Mouse (Mus musculus) small intestine, adult 2 months (tissue): ENCODE data around the gene Vmn1r72. TPM values are rescaled to one million over a fixed set of nuclear protein-coding genes. Genes with fewer than 3 reads are reported as not detected.
"Not testable (repeated sequence)": the region's sequence is repeated elsewhere in the genome, so short reads cannot be mapped to it uniquely, and the experiment has no call there.

Source experiments
- H3K27ac ChIP-seq: fragments of 200-500 bp; 2 replicates; pipeline ENCODE4 v1.5.1; 2012; ENCODE audit warnings: low read depth, low read length, control low read depth, inconsistent platforms; ENCODE audit not compliant: insufficient read depth
- H3K27me3 ChIP-seq: fragments of 200-500 bp; 2 replicates; pipeline ENCODE4 v1.6.1; 2012; ENCODE audit warnings: mild to moderate bottlenecking, moderate library complexity, low read length, inconsistent platforms; ENCODE audit not compliant: control insufficient read depth, insufficient read depth
- H3K36me3 ChIP-seq: fragments of 200-500 bp; 2 replicates; pipeline ENCODE4 v1.6.1; 2012; ENCODE audit warnings: mild to moderate bottlenecking, low read length, control low read depth, inconsistent platforms; ENCODE audit not compliant: control insufficient read depth, insufficient read depth
- H3K4me1 ChIP-seq: fragments of 200-500 bp; 2 replicates; pipeline ENCODE4 v1.6.1; 2012; ENCODE audit warnings: low read length, inconsistent platforms, mixed read lengths; ENCODE audit not compliant: control insufficient read depth, insufficient read depth, insufficient read length
- H3K4me3 ChIP-seq: fragments of 200-500 bp; 2 replicates; pipeline ENCODE4 v1.5.1; 2012; ENCODE audit warnings: low read depth, mild to moderate bottlenecking, control low read depth, inconsistent platforms, low read length, moderate library complexity
- WGBS: fragments of 180-500 bp; shearing (Covaris S2); methylation state at CpG from one replicate; pipeline ENCODE4 v1.1.7; 2018; 5-methylcytosine and 5-hydroxymethylcytosine counted together
- polyA plus RNA-seq: library from polyadenylated mRNA; depleted of rRNA; stranded (reverse); fragments of >200 nt; gene quantifications from 2 replicates; pipeline ENCODE4 v1.2.3, GENCODE M21; 2012; rRNA removed

Gene Vmn1r72
- not detected in 2 replicates for polyA plus RNA-seq

DNA sequence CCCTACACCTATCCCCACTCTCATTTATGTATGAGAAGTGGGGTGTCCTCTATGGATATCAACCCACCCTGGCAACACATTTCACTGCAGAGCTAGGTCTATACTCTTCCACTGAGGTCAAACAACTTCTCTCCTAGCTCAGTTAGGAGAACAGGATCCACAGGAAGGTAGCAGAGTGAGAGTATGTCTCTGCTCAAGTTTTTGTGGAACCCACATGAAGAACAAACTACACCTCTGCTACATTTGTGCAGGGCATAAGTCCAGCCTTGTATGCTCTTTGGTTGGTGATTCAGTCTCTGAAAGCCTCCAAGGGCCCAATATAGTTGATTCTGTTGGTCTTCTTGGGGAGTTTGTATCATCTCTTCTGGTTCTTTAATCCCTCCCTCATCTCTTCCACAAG, at the start of gene Vmn1r72:
Gene Vmn1r72, minus strand, starts transcription at position 101 of the 400 bp plus-strand sequence.
- not testable (repeated sequence) for H3K27me3 ChIP-seq, H3K4me3 ChIP-seq, H3K36me3 ChIP-seq, H3K27ac ChIP-seq, H3K4me1 ChIP-seq

GRCm38 (mm10) chr7:11617082-11617481, 62.9 kb downstream of the Vmn1r72 start:
- not testable (repeated sequence) for H3K27me3 ChIP-seq, H3K4me1 ChIP-seq, H3K36me3 ChIP-seq, H3K4me3 ChIP-seq, H3K27ac ChIP-seq
- 11% methylated on average over 8 of the region's 8 CpGs for WGBS

Other genes starting within 250 kb of the Vmn1r72 start
- gene Zscan4-ps2, start 165.8 kb downstream of the Vmn1r72 start, polyA plus RNA-seq, result not detected in 2 replicates
- not detected in 2 replicates for gene Zscan4-ps3, start 70.8 kb downstream of the Vmn1r72 start, polyA plus RNA-seq
- not detected in 2 replicates for gene Vmn1r73, start 50.1 kb upstream of the Vmn1r72 start, polyA plus RNA-seq
- gene Vmn1r74, start 153.8 kb upstream of the Vmn1r72 start, polyA plus RNA-seq, result not detected in 2 replicates
- not detected in 2 replicates for gene Vmn1r75, start 194.5 kb upstream of the Vmn1r72 start, polyA plus RNA-seq